Mouse (Mus musculus): Measurements from ENCODE around the gene Tcirg1. TPM values are rescaled to one million over a fixed set of nuclear protein-coding genes. Genes with fewer than 3 reads are reported as not detected.

The Tcirg1 gene
- polyA plus RNA-seq (2015; fragmentation: Nextera tagmentation; extraction: Ambion mirVana): 46.3 and 52.4 TPM in 2 replicates

DNA sequence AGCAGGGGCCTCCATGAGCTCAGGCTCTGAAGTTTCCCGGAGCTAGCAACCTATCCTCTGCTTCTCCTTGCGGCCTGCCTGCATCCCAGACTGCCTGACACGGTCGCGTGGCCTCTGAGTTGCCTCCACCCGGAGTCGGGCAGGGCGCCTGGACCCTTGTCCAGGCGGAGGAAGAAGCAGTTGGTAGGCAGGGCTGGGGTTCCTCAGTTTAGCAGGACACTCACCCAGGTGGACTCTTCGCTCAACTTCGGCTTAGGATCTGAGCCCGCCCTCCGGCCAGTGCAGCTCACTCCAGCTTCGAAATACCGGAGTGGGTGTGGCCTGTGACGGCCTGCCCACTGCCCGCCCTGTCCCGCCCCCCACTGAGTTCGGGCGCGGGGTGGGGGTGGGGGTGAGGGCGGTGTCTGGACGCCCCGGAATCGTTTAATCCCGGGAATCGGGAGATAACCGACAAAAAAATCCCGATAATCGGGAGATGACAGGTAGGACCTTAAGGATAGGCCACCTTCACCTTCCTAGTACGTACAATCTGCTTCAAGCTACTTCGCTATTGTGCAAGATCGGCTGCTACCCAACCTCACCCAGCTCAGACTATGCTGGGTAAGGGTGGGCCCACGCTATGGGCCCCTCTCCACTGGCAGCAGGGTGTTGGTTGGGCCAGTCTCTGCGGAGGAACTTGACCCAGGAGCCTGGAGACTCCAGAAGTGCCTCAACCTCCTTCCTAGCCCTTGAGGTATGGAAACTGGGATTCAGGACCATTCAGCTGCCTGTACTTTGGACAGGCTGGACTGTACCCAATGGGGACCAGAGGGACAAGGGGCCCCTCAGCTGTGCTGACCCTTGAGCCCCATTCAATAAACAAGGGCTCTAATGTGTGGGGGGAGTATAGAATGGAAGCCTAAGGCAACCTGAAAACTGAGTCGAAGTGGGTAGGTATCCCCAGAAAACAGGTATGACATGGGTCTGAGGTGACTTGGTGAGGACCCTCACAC lies at the start of gene Tcirg1:
Gene Tcirg1 (minus strand): TSS at position 339 of the 992 bp plus-strand sequence.
- peak; percentile 82 for ATAC-seq (ENCODE audit: insufficient number of reproducible peaks, low FRiP score, low TSS enrichment, low read depth)
- Histone ChIP-seq H3K36me3 (peaks cover 54% of the 10 kb centered on the region), H3K27me3 (no peaks in the 10 kb centered on the region), H3K4me3 (peak within 1 kb of the TSS; percentile 74), H3K4me2 (peak within 1 kb of the TSS; percentile 83), H3K27ac (peak within 1 kb of the TSS; percentile 77), H3K4me1 (peaks cover 55% of the 10 kb centered on the region), H3K9ac (peak within 1 kb of the TSS; percentile 66), H3K9me3 (no peaks in the 10 kb centered on the region)
- 4% methylated on average over 36 of the region's 36 CpGs for WGBS

GRCm38 (mm10) chr19:3955804-3956203 lies 48.9 kb upstream of the Tcirg1 start:
- 51% methylated on average over 4 of the region's 4 CpGs for WGBS
- Histone ChIP-seq H3K36me3 (no peaks in the 10 kb centered on the region), H3K4me1 (peaks cover 4% of the 10 kb centered on the region), H3K27me3 (no peaks in the 10 kb centered on the region), H3K9me3 (no peaks in the 10 kb centered on the region), H3K9ac (no peak overlapping the region), H3K4me2 (no peak overlapping the region), H3K4me3 (no peak overlapping the region), H3K27ac (no peak overlapping the region)
- no peak for ATAC-seq (ENCODE audit: insufficient number of reproducible peaks, low FRiP score, low TSS enrichment, low read depth)

DNA sequence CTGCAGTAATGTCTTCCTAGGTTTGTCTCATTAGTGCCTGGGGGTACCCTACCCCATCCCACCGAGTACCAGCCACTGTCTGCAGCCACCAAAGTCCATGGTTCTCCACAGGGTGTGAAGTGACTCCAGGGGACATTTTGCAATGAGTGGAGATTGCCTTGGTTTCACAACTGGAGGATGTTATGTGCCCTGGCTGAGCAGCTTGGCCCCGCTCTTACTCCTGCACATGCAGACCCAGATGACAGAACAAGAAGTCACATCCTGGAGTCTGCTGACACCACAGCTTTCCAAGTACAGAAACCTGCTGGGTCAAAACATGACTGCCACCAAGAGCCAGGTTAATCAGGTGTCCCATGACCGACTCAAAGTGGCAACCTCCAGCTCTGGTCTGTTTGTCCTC lies 48.1 kb upstream of the Tcirg1 start:
- WGBS: 76% methylated on average over 3 of the region's 3 CpGs
- Histone ChIP-seq H3K4me2 (no peak overlapping the region), H3K9me3 (no peaks in the 10 kb centered on the region), H3K9ac (no peak overlapping the region), H3K4me3 (no peak overlapping the region), H3K27ac (no peak overlapping the region), H3K36me3 (no peaks in the 10 kb centered on the region), H3K4me1 (peaks cover 4% of the 10 kb centered on the region), H3K27me3 (no peaks in the 10 kb centered on the region)
- no peak for ATAC-seq (ENCODE audit: insufficient number of reproducible peaks, low FRiP score, low TSS enrichment, low read depth)

- no peaks in the 10 kb centered on the region for H3K4me1 ChIP-seq
- no peak overlapping the region for H3K4me2 ChIP-seq
- no peak for ATAC-seq (ENCODE audit: insufficient number of reproducible peaks, low FRiP score, low TSS enrichment, low read depth)
- no peak overlapping the region for H3K27ac ChIP-seq
- no peaks in the 10 kb centered on the region for H3K9me3 ChIP-seq
- no peak overlapping the region for H3K4me3 ChIP-seq
- WGBS: 50% methylated on average over 1 of the region's 1 CpGs
- no peaks in the 10 kb centered on the region for H3K27me3 ChIP-seq
- no peaks in the 10 kb centered on the region for H3K36me3 ChIP-seq
- H3K9ac ChIP-seq: no peak overlapping the region
Observed at GRCm38 (mm10) chr19:3952099-3952498, 45.2 kb upstream of the Tcirg1 start.

GRCm38 (mm10) chr19:3951461-3951860 lies 44.5 kb upstream of the Tcirg1 start:
- ATAC-seq (ENCODE audit: insufficient number of reproducible peaks, low FRiP score, low TSS enrichment, low read depth): no peak
- Histone ChIP-seq H3K9me3 (no peaks in the 10 kb centered on the region), H3K9ac (no peak overlapping the region), H3K27ac (no peak overlapping the region), H3K4me3 (no peak overlapping the region), H3K27me3 (no peaks in the 10 kb centered on the region), H3K36me3 (no peaks in the 10 kb centered on the region), H3K4me1 (no peaks in the 10 kb centered on the region), H3K4me2 (no peak overlapping the region)

GRCm38 (mm10) chr19:3950331-3950730 lies 43.4 kb upstream of the Tcirg1 start:
- Histone ChIP-seq H3K36me3 (no peaks in the 10 kb centered on the region), H3K9me3 (no peaks in the 10 kb centered on the region), H3K27me3 (no peaks in the 10 kb centered on the region), H3K4me2 (no peak overlapping the region), H3K4me3 (no peak overlapping the region), H3K9ac (no peak overlapping the region), H3K27ac (no peak overlapping the region), H3K4me1 (no peaks in the 10 kb centered on the region; the same call in 1 of the 2 replicates)
- no peak for ATAC-seq (ENCODE audit: insufficient number of reproducible peaks, low FRiP score, low TSS enrichment, low read depth)
- 75% methylated on average over 3 of the region's 3 CpGs for WGBS

DNA sequence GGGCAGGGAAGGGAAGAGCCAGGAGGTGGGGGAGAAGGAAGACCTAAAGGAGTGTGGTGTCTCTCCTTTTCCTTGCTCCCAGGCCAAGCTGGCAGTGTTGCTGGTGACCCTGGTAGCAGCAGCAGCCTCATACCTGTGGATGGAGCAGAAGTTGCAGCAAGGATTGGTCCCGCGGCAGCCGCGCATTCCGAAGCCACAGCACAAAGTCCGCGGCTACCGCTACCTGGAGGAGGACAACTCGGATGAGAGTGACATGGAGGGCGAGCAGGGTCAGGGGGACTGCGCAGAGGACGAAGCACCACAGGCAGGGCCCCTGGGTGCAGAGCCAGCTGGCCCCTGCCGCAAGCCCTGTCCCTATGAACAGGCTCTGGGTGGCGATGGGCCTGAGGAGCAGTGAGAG lies 41.6 kb upstream of the Tcirg1 start:
- 63% methylated on average over 14 of the region's 14 CpGs for WGBS
- Histone ChIP-seq H3K27me3 (0 out of 2 replicates have a peak, but pooled peaks cover 5% of the 10 kb centered on the region), H3K4me2 (no peak overlapping the region), H3K4me3 (no peak overlapping the region), H3K4me1 (no peaks in the 10 kb centered on the region; the same call in 1 of the 2 replicates), H3K9me3 (no peaks in the 10 kb centered on the region), H3K36me3 (no peaks in the 10 kb centered on the region), H3K27ac (no peak overlapping the region), H3K9ac (no peak overlapping the region; the same call in 1 of the 2 replicates)
- no peak for ATAC-seq (ENCODE audit: insufficient number of reproducible peaks, low FRiP score, low TSS enrichment, low read depth)

DNA sequence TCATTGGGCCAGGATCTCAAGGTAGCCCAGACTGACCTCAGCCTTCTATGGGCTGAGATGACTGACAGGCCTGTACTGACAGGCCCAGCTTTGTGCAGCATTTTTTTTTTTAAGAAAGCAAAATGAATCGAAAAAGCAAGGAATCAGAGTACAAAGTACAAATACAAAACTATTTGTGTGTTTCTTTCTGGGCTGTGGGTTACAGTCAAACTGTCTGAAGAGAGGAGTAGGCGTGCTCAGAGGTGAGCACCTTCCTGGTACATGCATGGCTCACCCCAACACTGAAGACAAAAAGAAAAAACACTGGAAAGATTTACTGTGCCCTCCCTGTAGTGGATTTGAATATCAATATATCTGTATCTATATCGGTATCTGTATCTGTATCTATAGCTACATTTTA lies 40.9 kb upstream of the Tcirg1 start:
- no peaks in the 10 kb centered on the region for H3K9me3 ChIP-seq
- no peak overlapping the region for H3K4me2 ChIP-seq
- peaks cover 7% of the 10 kb centered on the region for H3K4me1 ChIP-seq
- H3K9ac ChIP-seq: no peak overlapping the region
- no peak for ATAC-seq (ENCODE audit: insufficient number of reproducible peaks, low FRiP score, low TSS enrichment, low read depth)
- no peak overlapping the region for H3K4me3 ChIP-seq
- no peak overlapping the region for H3K27ac ChIP-seq
- 0 out of 2 replicates have a peak, but pooled peaks cover 5% of the 10 kb centered on the region for H3K27me3 ChIP-seq
- no peaks in the 10 kb centered on the region for H3K36me3 ChIP-seq
- WGBS: 76% methylated on average over 3 of the region's 3 CpGs

DNA sequence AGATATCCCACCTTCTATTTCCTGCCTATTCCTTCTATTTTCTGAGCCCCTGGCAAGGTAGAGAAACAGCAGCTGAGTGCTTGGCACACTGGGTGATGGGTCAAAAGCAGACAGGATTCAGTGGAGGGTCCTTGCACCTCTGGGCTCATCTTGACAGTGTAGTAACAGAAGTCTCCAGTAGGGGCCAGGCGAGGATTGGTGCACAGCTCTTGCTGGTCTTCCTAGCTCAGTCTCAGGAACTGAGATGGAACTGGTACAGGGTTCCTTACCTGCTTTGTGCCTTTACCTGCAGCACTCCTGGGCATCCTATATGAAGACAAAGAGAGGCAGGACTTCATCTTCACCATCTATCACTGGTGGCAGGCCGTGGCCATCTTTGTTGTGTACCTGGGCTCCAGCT lies 39.8 kb upstream of the Tcirg1 start:
- no peaks in the 10 kb centered on the region for H3K9me3 ChIP-seq
- H3K27ac ChIP-seq: no peak overlapping the region
- H3K27me3 ChIP-seq: 0 out of 2 replicates have a peak, but pooled peaks cover 5% of the 10 kb centered on the region
- WGBS: 20% methylated on average over 2 of the region's 2 CpGs
- no peaks in the 10 kb centered on the region for H3K36me3 ChIP-seq
- no peak overlapping the region for H3K4me3 ChIP-seq
- no peak for ATAC-seq (ENCODE audit: insufficient number of reproducible peaks, low FRiP score, low TSS enrichment, low read depth)
- H3K9ac ChIP-seq: no peak overlapping the region
- no peak overlapping the region for H3K4me2 ChIP-seq
- peaks cover 7% of the 10 kb centered on the region for H3K4me1 ChIP-seq

DNA sequence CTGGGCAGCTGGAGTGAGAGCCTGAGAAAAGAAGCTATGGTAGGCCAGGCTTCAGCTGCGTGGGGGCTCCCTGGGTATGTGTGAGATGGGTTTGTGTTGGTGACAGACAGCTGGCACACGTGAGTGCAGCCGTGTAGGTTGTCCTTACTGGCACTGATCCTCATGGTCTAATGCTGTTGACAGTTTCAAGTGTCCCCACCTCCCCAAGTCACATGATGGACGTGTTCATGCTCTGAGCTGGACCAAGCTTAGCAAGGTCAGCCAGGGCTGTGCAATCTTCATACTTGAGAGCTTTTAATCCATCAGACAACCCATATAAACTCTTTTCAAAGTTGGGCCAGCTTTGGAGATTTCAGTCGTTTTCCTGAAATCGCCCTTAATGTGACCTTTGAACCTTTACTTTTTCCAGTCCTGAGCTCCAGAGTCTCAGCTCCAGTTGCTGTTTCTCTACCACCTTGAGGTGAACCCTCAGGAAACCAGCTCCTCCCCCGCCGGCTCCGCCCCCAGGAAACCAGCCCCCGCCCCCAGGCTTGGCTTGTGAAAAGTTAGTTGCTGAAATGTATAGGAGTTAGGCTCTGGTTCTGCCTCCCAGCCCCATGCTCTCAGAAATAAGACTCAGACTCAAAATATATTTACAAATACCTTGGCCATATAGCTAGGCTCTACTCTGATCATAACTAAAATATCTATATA lies 39.1 kb upstream of the Tcirg1 start:
- no peak overlapping the region for H3K4me2 ChIP-seq
- H3K4me3 ChIP-seq: no peak overlapping the region
- no peak overlapping the region for H3K9ac ChIP-seq
- H3K4me1 ChIP-seq: peaks cover 7% of the 10 kb centered on the region
- H3K36me3 ChIP-seq: no peaks in the 10 kb centered on the region
- no peak overlapping the region for H3K27ac ChIP-seq
- ATAC-seq (ENCODE audit: insufficient number of reproducible peaks, low FRiP score, low TSS enrichment, low read depth): no peak
- H3K9me3 ChIP-seq: no peaks in the 10 kb centered on the region
- 0 out of 2 replicates have a peak, but pooled peaks cover 5% of the 10 kb centered on the region for H3K27me3 ChIP-seq
- whole genome bisulfite sequencing: 29% methylated on average over 10 of the region's 10 CpGs

GRCm38 (mm10) chr19:3942986-3943735 lies 36.2 kb upstream of the Tcirg1 start:
- H3K4me2 ChIP-seq: peak overlapping the region; percentile 30
- no peak overlapping the region for H3K4me3 ChIP-seq
- H3K27ac ChIP-seq: no peak overlapping the region
- H3K27me3 ChIP-seq: 0 out of 2 replicates have a peak, but pooled peaks cover 5% of the 10 kb centered on the region
- no peak overlapping the region for H3K9ac ChIP-seq
- H3K4me1 ChIP-seq: peaks cover 7% of the 10 kb centered on the region
- no peaks in the 10 kb centered on the region for H3K9me3 ChIP-seq
- 0 out of 2 replicates have a peak, but pooled peaks have one; percentile 20 for ATAC-seq (ENCODE audit: insufficient number of reproducible peaks, low FRiP score, low TSS enrichment, low read depth)
- no peaks in the 10 kb centered on the region for H3K36me3 ChIP-seq
- 24% methylated on average over 27 of the region's 27 CpGs for WGBS
